Mouse (Mus musculus): ENCODE data around the gene Nr1h2. TPM values are rescaled to one million over a fixed set of nuclear protein-coding genes. Genes with fewer than 3 reads are reported as not detected.

The Nr1h2 gene
- polyA plus RNA-seq, 1 experiment from 2014 or later, result 71.9 TPM

GRCm38 (mm10) chr7:44547041-44547440 is 6.7 kb downstream of the Nr1h2 start:
- Histone ChIP-seq H3K4me2 (peak overlapping the region; percentile 87), H3K9me3 (no peaks in the 10 kb centered on the region), H3K36me3 (peaks cover 49% of the 10 kb centered on the region), H3K9ac (no peak overlapping the region; the same call in 1 of the 2 replicates), H3K4me3 (peak overlapping the region; percentile 69; the same call in 1 of the 2 replicates), H3K27me3 (no peaks in the 10 kb centered on the region), H3K27ac (no peak overlapping the region), H3K4me1 (peaks cover 17% of the 10 kb centered on the region)
- no peak for ATAC-seq (ENCODE audit: insufficient number of reproducible peaks, low FRiP score, low TSS enrichment, low read depth)
- WGBS, result 95% methylated on average over 13 of the region's 13 CpGs

- peaks cover 17% of the 10 kb centered on the region for H3K4me1 ChIP-seq
- H3K27me3 ChIP-seq, result no peaks in the 10 kb centered on the region
- H3K36me3 ChIP-seq, result peaks cover 49% of the 10 kb centered on the region
- H3K9ac ChIP-seq, result no peak overlapping the region
- no peak for ATAC-seq (ENCODE audit: insufficient number of reproducible peaks, low FRiP score, low TSS enrichment, low read depth)
- H3K4me2 ChIP-seq, result no peak overlapping the region
- no peak overlapping the region for H3K4me3 ChIP-seq
- 98% methylated on average over 3 of the region's 3 CpGs for WGBS
- H3K9me3 ChIP-seq, result no peaks in the 10 kb centered on the region
- no peak overlapping the region for H3K27ac ChIP-seq
These were observed 7.5 kb downstream of the Nr1h2 start for GRCm38 (mm10) chr7:44546274-44546673.

- Histone ChIP-seq H3K36me3 (peaks cover 61% of the 10 kb centered on the region), H3K4me1 (peaks cover 14% of the 10 kb centered on the region), H3K27me3 (no peaks in the 10 kb centered on the region), H3K27ac (no peak overlapping the region), H3K9ac (0 out of 2 replicates have a peak overlapping the region, but pooled peaks have one; percentile 20), H3K4me3 (no peak overlapping the region), H3K9me3 (no peaks in the 10 kb centered on the region), H3K4me2 (no peak overlapping the region)
- WGBS, result 75% methylated on average over 12 of the region's 12 CpGs
- ATAC-seq (ENCODE audit: insufficient number of reproducible peaks, low FRiP score, low TSS enrichment, low read depth), result no peak
These were observed 10.7 kb downstream of the Nr1h2 start for GRCm38 (mm10) chr7:44543071-44543470.

- H3K27me3 ChIP-seq, result no peaks in the 10 kb centered on the region
- H3K4me1 ChIP-seq, result peaks cover 9% of the 10 kb centered on the region
- 93% methylated on average over 11 of the region's 11 CpGs for WGBS
- H3K9ac ChIP-seq, result no peak overlapping the region
- no peaks in the 10 kb centered on the region for H3K9me3 ChIP-seq
- no peak overlapping the region for H3K4me3 ChIP-seq
- no peak for ATAC-seq (ENCODE audit: insufficient number of reproducible peaks, low FRiP score, low TSS enrichment, low read depth)
- no peak overlapping the region for H3K4me2 ChIP-seq
- peaks cover 66% of the 10 kb centered on the region for H3K36me3 ChIP-seq
- H3K27ac ChIP-seq, result no peak overlapping the region
These were observed 11.2 kb downstream of the Nr1h2 start for GRCm38 (mm10) chr7:44542555-44542954.

GRCm38 (mm10) chr7:44538756-44539624 is 14.8 kb downstream of the Nr1h2 start:
- Histone ChIP-seq H3K4me3 (no peak overlapping the region), H3K4me1 (0 out of 2 replicates have a peak, but pooled peaks cover 4% of the 10 kb centered on the region), H3K4me2 (no peak overlapping the region), H3K9me3 (no peaks in the 10 kb centered on the region), H3K27me3 (no peaks in the 10 kb centered on the region), H3K9ac (no peak overlapping the region), H3K27ac (no peak overlapping the region), H3K36me3 (peaks cover 92% of the 10 kb centered on the region)
- ATAC-seq (ENCODE audit: insufficient number of reproducible peaks, low FRiP score, low TSS enrichment, low read depth), result no peak
- 92% methylated on average over 41 of the region's 41 CpGs for WGBS

GRCm38 (mm10) chr7:44537496-44537895 is 16.3 kb downstream of the Nr1h2 start:
- Histone ChIP-seq H3K4me3 (no peak overlapping the region), H3K4me2 (no peak overlapping the region), H3K27ac (no peak overlapping the region), H3K9ac (no peak overlapping the region), H3K36me3 (peaks cover 99% of the 10 kb centered on the region), H3K27me3 (no peaks in the 10 kb centered on the region), H3K9me3 (no peaks in the 10 kb centered on the region), H3K4me1 (0 out of 2 replicates have a peak, but pooled peaks cover 4% of the 10 kb centered on the region)
- ATAC-seq (ENCODE audit: insufficient number of reproducible peaks, low FRiP score, low TSS enrichment, low read depth), result no peak
- 91% methylated on average over 13 of the region's 13 CpGs for WGBS

- H3K27ac ChIP-seq, result no peak overlapping the region
- 0 out of 2 replicates have a peak, but pooled peaks cover 4% of the 10 kb centered on the region for H3K4me1 ChIP-seq
- no peak overlapping the region for H3K4me2 ChIP-seq
- no peak for ATAC-seq (ENCODE audit: insufficient number of reproducible peaks, low FRiP score, low TSS enrichment, low read depth)
- WGBS, result 75% methylated on average over 7 of the region's 7 CpGs
- no peak overlapping the region for H3K4me3 ChIP-seq
- H3K36me3 ChIP-seq, result peaks cover 97% of the 10 kb centered on the region
- H3K9me3 ChIP-seq, result no peaks in the 10 kb centered on the region
- H3K27me3 ChIP-seq, result no peaks in the 10 kb centered on the region
- H3K9ac ChIP-seq, result no peak overlapping the region
These were observed 16.7 kb downstream of the Nr1h2 start for GRCm38 (mm10) chr7:44537009-44537408.

- H3K36me3 ChIP-seq, result peaks cover 93% of the 10 kb centered on the region
- no peak overlapping the region for H3K4me3 ChIP-seq
- H3K4me1 ChIP-seq, result 0 out of 2 replicates have a peak, but pooled peaks cover 4% of the 10 kb centered on the region
- ATAC-seq (ENCODE audit: insufficient number of reproducible peaks, low FRiP score, low TSS enrichment, low read depth), result no peak
- no peaks in the 10 kb centered on the region for H3K27me3 ChIP-seq
- no peak overlapping the region for H3K27ac ChIP-seq
- no peak overlapping the region for H3K9ac ChIP-seq
- H3K4me2 ChIP-seq, result no peak overlapping the region
- no peaks in the 10 kb centered on the region for H3K9me3 ChIP-seq
- 72% methylated on average over 6 of the region's 6 CpGs for WGBS
These were observed 17.2 kb downstream of the Nr1h2 start for GRCm38 (mm10) chr7:44536590-44536968.

GRCm38 (mm10) chr7:44535657-44536589 is 17.8 kb downstream of the Nr1h2 start:
- Histone ChIP-seq H3K4me2 (no peak overlapping the region), H3K27ac (no peak overlapping the region), H3K4me3 (no peak overlapping the region), H3K9me3 (no peaks in the 10 kb centered on the region), H3K36me3 (peaks cover 86% of the 10 kb centered on the region), H3K27me3 (no peaks in the 10 kb centered on the region), H3K9ac (no peak overlapping the region), H3K4me1 (0 out of 2 replicates have a peak, but pooled peaks cover 4% of the 10 kb centered on the region)
- WGBS, result 91% methylated on average over 27 of the region's 27 CpGs
- ATAC-seq (ENCODE audit: insufficient number of reproducible peaks, low FRiP score, low TSS enrichment, low read depth), result no peak

- Histone ChIP-seq H3K4me1 (0 out of 2 replicates have a peak, but pooled peaks cover 4% of the 10 kb centered on the region), H3K9ac (no peak overlapping the region), H3K27me3 (no peaks in the 10 kb centered on the region; the same call in 1 of the 2 replicates), H3K4me3 (no peak overlapping the region), H3K4me2 (no peak overlapping the region), H3K36me3 (peaks cover 75% of the 10 kb centered on the region), H3K9me3 (no peaks in the 10 kb centered on the region), H3K27ac (no peak overlapping the region)
- WGBS, result 79% methylated on average over 19 of the region's 19 CpGs
- no peak for ATAC-seq (ENCODE audit: insufficient number of reproducible peaks, low FRiP score, low TSS enrichment, low read depth)
These were observed 18.9 kb downstream of the Nr1h2 start for GRCm38 (mm10) chr7:44534656-44535441.

- Histone ChIP-seq H3K9ac (no peak overlapping the region), H3K27ac (no peak overlapping the region), H3K27me3 (peaks cover 1% of the 10 kb centered on the region), H3K4me3 (no peak overlapping the region), H3K36me3 (peaks cover 69% of the 10 kb centered on the region), H3K9me3 (no peaks in the 10 kb centered on the region), H3K4me1 (0 out of 2 replicates have a peak, but pooled peaks cover 4% of the 10 kb centered on the region), H3K4me2 (no peak overlapping the region)
- 87% methylated on average over 13 of the region's 13 CpGs for WGBS
- no peak for ATAC-seq (ENCODE audit: insufficient number of reproducible peaks, low FRiP score, low TSS enrichment, low read depth)
These were observed 19.5 kb downstream of the Nr1h2 start for GRCm38 (mm10) chr7:44534242-44534641.

Measured in limb, embryonic 15.5 days (tissue).